Mouse (Mus musculus) macrophage (primary cell): ENCODE measurements around the gene Apba3. TPM values are rescaled to one million over a fixed set of nuclear protein-coding genes. Genes with fewer than 3 reads are reported as not detected.
"Not testable (repeated sequence)": the region's sequence is repeated elsewhere in the genome, so short reads cannot be mapped to it uniquely, and the experiment has no call there.

Experiments
- H3K27ac ChIP-seq: fragments of 350-480 bp; formaldehyde crosslinking; 2 replicates; pipeline ENCODE4 v1.9.0; 2021
- H3K36me3 ChIP-seq: fragments of 350-480 bp; formaldehyde crosslinking; 2 replicates; pipeline ENCODE4 v1.9.0; 2021; ENCODE audit errors: inconsistent target
- H3K4me3 ChIP-seq: fragments of 350-480 bp; formaldehyde crosslinking; 2 replicates; pipeline ENCODE4 v1.9.0; 2021; ENCODE audit errors: inconsistent target
- H3K79me2 ChIP-seq: fragments of 350-480 bp; formaldehyde crosslinking; 2 replicates; pipeline ENCODE4 v1.9.0; 2021; ENCODE audit errors: inconsistent target
- WGBS: methylation state at CpG from one replicate; pipeline ENCODE4 v1.1.7; 2026; ENCODE audit warnings: inconsistent platforms; ENCODE audit not compliant: missing documents; 5-methylcytosine and 5-hydroxymethylcytosine counted together
- polyA plus RNA-seq: library from polyadenylated mRNA; stranded (reverse); fragments of 250-400 nt; gene quantifications from 3 replicates; pipeline ENCODE4 v1.2.4, GENCODE M21; 2018; ENCODE audit warnings: inconsistent platforms
- total RNA-seq, 78 experiments: library from RNA; depleted of rRNA; stranded (reverse); fragments of 250-400 nt; gene quantifications; 1 replicate in 9 of 78; 2 replicates in 24 of 78; 3 replicates in 43 of 78; 4 replicates in 2 of 78; pipeline ENCODE4 v1.2.4; 2018; ENCODE audit warnings: inconsistent platforms in 56 of 78

Apba3 gene
- total RNA-seq (2018; cell fraction: chromatin; rRNA removed) = 10 to 100 TPM; 10.4 to 52.3 (median 28.9) TPM
- total RNA-seq (2018; cell fraction: cytosol; rRNA removed) = 10 to 100 TPM; 16.1 to 31.6 (median 19.8) TPM
- 10 to 100 TPM in 24 of 26 experiments, 1 to 10 TPM in 2; 7.3 to 38.0 (median 21.2) TPM for total RNA-seq (2018; cell fraction: nucleus; rRNA removed)
- polyA plus RNA-seq = 9.8 to 31.4 TPM (median 19.8 TPM) in 3 replicates

DNA sequence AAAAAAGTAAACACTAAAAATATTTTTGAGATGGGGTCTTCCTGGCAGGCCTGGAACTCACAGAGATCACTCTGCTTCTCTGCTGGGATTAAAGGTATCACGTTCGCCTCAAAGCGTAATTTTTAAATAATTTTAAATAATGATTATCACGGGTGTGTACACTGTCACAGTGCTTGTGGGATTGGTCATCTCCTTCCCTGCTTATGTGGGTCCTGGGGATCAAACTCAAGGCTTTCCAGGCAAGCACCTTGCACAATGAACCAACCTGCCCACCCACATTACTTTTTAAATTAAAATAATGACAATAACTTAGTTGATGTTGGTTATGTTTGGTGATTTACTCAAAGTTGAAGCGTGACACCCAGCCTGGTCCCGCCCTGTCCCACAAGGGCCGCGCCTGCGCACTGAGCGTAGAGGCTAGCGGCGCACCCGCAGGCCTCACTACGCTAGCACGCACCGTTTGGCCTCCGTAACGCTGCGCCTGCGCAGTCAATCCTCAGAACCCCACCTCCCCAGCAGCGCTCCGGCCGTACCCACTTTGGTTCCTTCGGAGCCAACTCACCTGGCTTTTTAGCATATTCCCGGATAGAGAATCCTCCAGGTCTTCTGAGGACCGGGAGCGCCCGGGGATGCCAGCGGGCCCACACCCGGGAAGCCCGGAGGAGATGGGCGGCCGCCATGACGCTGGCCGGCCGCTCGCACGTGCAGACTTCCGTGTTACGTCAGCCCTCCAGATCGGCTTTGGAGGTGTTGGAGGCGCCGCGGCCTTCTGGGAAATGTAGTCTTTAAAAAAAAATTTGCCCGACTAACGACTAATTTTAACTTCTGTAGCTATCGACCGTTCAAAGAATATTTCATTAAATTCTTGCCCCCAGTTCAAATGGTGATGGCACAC is at the start of gene Apba3, which contains the start of gene Mrpl54:
Gene Apba3, plus strand, starts transcription at position 750 of the 895 bp plus-strand sequence.
Gene Mrpl54, minus strand, starts transcription at position 724 of the 895 bp plus-strand sequence.
- peak within 1 kb of the TSS; percentile 94 for H3K4me3 ChIP-seq
- peak within 1 kb of the TSS; percentile 81 for H3K27ac ChIP-seq
- under 1% methylated on average over 48 of the region's 48 CpGs for WGBS
- H3K79me2 ChIP-seq = peaks cover 27% of the 10 kb centered on the region
- 0 out of 2 replicates have a peak, but pooled peaks cover 14% of the 10 kb centered on the region for H3K36me3 ChIP-seq

DNA sequence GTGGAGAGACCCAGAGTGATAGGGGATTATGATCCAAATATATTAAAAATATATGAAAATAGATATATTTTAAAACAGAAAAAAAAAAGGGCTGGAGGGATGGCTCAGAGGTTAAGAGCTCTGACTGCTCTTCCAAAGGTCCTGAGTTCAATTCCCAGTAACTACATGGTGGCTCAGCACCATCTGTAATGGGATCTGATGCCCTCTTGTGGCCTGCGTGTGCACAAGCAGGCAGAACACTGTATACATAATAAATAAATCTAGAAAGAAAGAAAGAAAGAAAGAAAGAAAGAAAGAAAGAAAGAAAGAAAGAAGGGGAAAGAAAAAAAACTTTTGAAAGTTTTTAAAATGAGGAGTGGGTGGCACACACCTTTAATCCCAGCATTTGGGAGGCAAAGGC is 49.5 kb upstream of the Apba3 start:
- not testable (repeated sequence) for H3K4me3 ChIP-seq, H3K36me3 ChIP-seq, H3K79me2 ChIP-seq, H3K27ac ChIP-seq
- WGBS = no CpG with 5 or more reads among the region's 1 CpGs

DNA sequence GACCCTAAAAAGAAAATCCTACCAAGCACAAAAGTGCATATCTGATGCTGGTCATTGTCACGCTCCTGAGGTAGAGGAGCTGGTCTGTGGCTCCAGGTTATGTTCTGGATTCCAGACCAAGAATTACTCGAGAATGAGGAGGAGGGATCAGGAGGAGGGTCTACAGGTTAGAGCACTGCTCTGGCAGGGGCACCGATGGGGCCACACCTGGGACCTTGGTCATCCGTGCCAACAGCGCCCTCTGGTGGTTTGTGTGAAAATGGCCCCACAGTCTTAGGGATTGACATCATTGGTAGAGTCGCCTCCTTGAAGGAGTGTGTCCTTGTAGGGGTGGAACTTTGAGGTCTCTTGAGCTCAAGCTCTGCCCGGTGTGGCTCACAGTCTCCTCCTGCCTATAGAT is 48.8 kb upstream of the Apba3 start:
- no peak overlapping the region for H3K27ac ChIP-seq
- no peak overlapping the region for H3K4me3 ChIP-seq
- H3K79me2 ChIP-seq = no peaks in the 10 kb centered on the region
- 16% methylated on average over 7 of the region's 7 CpGs for WGBS
- H3K36me3 ChIP-seq = no peaks in the 10 kb centered on the region

DNA sequence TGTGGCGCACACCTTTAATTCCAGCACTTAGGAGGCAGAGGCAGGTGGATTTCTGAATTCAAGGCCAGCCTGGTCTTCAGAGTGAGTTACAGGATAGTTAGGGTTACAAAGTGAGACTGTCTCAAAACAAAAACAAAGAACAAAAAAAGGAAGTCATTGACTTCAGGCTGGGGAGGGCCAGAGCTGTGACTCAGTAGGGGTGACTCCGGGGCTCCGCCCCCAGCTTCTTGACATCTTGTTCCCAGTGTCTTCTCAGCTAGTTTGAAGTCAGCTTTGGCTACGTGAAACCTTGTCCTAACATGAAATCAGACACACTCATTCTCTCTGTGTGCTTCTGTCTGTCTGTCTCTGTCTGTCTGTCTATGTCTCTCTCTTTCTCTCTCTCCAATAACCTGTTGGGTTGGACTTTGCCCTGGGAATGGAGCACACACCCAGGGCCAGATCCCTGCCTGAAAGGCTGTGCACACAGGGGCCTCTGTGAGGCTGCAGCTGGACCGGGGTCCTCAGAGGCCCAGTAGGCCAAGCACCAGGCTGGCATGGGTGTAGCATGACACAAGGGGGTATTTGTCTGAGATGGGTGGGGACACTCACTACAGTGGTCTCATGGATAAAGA is 45.3 kb upstream of the Apba3 start:
- H3K4me3 ChIP-seq = no peak overlapping the region
- 51% methylated on average over 5 of the region's 5 CpGs for WGBS
- no peaks in the 10 kb centered on the region for H3K36me3 ChIP-seq
- H3K79me2 ChIP-seq = no peaks in the 10 kb centered on the region
- H3K27ac ChIP-seq = no peak overlapping the region

DNA sequence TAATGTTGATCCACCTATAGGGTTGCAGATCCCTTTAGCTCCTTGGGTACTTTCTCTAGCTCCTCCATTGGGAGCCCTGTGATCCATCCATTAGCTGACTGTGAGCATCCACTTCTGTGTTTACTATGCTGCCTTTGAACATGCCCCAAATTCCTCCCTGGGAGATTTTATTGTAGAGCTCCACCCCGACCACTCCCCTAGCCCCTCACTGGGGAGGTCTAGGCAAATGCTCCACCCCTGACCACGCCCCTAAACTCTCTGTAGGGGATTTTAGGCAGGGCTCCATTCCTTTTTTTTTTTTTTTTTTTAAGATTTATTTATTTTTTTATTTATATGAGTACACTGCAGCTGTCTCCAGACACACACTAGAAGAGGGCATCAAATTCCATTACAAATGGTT is 43.0 kb upstream of the Apba3 start:
- H3K4me3 ChIP-seq, H3K36me3 ChIP-seq, H3K27ac ChIP-seq, H3K79me2 ChIP-seq: not testable (repeated sequence)
- 81% methylated on average over 2 of the region's 2 CpGs for WGBS

DNA sequence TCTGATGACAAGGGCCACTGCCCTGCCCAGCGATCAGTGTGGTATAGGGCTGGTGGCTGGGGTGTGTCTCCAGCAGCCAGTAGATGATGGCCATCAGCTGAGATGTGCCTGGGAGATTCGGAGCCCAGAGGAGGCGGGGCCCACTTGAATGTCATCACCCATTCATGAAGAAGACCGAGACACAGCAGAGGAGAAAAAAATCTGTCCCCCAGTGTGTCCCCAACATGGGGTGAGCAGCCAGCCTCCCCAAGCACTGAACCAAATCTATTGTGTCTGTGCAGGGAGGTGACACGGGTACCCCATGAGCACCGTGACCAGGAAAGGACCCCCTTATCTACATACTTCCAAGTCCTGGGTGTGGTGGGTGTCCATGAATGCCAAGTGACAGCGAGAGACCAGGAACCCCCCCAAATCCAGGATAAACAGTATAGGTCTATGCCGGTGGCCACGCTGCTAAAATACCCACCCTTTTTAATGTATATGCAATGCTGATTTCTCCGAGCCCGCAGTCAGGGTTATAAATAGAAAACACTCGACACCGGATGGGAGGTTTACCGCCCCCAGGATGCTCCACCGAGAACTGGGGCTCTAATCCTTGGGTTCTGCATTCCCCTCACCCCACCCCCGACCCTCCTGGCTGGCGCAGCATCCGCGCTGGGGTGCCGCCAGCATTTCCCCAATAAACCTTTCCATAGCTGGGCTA is 36.9 kb upstream of the Apba3 start:
- Histone ChIP-seq H3K36me3 (no peaks in the 10 kb centered on the region), H3K4me3 (no peak overlapping the region), H3K27ac (no peak overlapping the region), H3K79me2 (no peaks in the 10 kb centered on the region)
- WGBS = 15% methylated on average over 18 of the region's 20 CpGs

DNA sequence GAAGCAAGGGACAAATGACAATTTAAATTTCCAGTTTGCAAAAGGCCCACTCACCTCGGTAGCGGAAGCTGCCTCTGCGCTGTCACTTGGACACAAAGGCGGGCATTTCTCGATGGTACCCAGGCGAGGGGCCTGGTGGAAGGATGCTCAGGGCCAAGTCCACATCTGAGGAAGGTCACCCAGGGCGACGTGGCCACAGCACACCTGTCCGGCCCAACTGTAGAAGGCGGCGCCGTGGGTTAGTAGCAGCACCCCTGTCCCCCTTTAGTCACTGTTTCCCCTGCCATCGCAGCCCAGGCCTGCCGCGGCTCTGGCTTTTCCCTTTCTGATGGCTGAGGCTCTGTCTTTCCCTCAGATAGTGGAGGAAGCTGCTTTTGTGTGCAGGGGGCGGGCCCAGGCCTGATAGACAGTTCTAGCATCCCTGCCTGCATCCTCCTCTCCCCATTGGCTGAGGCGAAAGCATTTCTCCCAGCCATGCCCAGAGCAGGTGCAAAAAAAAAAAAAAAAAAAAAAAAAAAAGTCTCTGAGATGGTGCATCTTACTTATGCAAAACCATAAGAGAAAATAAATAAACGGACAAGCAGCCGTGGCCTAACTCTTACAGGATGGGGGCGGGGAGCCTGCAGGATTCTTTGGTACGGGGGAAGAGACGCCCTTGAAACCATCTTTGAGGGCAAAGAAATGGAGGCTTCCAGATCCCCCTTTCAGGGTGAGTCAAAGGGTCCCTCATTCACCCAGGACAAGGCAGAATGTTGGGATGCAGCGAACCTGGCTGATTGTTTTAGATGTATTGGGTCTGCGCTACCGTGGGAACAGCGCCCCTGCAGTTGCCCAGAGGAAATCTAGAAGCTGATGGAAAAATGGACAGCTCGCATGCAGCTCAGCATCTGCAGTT is 36.1 kb upstream of the Apba3 start, which contains the start of gene Atcay:
Gene Atcay, minus strand, starts transcription at position 396 of the 895 bp plus-strand sequence.
- WGBS = 16% methylated on average over 26 of the region's 27 CpGs
- Histone ChIP-seq H3K79me2 (no peaks in the 10 kb centered on the region), H3K36me3 (no peaks in the 10 kb centered on the region), H3K4me3 (no peak within 1 kb of the TSS), H3K27ac (no peak within 1 kb of the TSS)

DNA sequence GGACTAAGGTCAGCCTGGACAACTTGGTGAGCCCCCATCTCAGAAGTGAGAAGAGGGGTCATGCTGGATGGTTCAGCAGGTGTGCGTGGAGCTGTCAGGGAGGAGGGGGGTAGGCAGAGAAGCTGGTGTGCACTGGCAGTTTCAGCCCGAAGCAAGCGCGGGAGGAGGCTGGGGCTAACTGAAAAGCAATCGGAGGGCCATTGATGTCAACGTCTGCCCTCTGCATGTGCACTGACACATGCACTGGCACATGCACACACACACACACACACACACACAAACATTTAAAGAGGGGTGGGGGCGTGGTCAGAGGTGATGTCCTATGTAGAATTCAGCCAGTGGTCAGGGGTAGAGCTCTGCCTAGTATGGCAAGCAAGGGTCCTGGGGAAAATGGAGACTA is 35.3 kb upstream of the Apba3 start:
- H3K36me3 ChIP-seq = no peaks in the 10 kb centered on the region
- H3K4me3 ChIP-seq = no peak overlapping the region
- no peak overlapping the region for H3K27ac ChIP-seq
- 72% methylated on average over 7 of the region's 7 CpGs for WGBS
- H3K79me2 ChIP-seq = no peaks in the 10 kb centered on the region

DNA sequence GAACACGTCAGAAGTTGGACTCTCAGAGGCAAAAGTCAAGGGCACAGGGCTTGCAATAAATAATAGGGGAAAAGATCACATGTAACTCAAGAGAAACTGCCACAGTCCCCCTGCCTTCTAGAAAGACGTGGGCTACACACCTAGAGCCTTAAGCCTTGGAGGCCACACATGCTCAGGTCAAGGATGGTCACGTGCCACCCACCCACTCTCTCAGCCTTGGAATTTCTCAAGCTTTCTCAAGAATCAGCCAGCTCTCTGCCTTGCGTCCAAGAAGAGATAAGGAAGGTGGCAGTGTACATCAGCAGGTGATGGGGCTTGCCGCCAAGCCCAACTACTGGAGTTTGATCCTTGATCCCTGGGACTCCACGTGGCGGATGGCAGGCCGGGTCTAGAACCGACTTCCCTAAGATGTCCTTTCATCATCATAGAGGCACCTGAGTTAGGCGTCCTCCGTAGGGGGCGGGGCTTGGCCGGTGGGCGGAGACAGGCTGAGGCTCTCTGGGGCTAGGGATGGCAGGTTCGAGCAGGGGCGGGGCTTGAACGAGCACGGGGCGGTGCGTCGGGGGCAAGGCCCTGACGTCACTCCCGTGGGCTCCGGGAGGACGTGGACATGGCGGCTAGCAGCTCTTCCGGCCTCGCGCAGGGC is 34.1 kb upstream of the Apba3 start, which contains the start of gene Zfr2:
Gene Zfr2, plus strand, starts transcription at position 576 of the 646 bp plus-strand sequence.
- no peak within 1 kb of the TSS for H3K27ac ChIP-seq
- H3K79me2 ChIP-seq = no peaks in the 10 kb centered on the region
- no peaks in the 10 kb centered on the region for H3K36me3 ChIP-seq
- H3K4me3 ChIP-seq = peak within 1 kb of the TSS; percentile 41
- WGBS = 9% methylated on average over 29 of the region's 29 CpGs

DNA sequence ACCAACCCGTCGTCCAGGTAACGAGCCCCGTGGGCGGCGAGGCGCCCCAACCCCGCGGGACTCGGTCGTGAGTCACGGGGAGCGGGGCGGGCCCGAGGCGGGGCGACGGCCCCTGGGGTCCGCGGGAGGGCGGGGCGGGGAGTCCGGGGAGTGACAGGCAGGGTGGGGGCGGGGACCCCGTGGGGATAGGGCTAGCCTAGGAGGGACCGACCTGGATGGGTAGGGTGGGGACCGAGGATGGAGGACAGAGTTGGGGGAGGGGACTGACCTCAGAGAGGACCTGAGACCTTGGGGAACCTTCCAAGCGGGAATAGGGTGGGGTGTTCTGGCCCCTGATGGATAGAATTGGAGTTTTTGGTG is 33.6 kb upstream of the Apba3 start:
- Histone ChIP-seq H3K27ac (no peak overlapping the region), H3K79me2 (no peaks in the 10 kb centered on the region), H3K4me3 (peak overlapping the region; percentile 41), H3K36me3 (no peaks in the 10 kb centered on the region)
- WGBS = 4% methylated on average over 14 of the region's 28 CpGs

DNA sequence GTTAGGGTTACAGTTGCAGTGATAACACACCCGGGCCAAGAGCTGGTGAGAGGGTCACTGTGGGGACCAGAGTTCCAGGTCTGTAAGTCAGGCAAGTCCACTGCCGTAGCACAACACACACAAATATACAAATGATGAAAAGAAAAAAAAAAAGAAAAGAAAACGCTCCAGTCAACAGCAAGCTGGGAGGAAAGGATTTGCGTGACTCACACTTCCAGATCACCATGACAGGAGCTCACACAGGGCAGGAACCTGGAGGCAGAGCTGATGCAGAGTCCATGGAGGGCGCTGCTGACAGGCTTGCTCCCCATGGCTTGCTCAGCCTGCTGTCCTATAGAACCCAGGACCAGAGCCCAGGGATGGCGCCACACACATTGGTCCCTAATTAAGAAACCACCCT is 32.6 kb upstream of the Apba3 start:
- H3K27ac ChIP-seq = no peak overlapping the region
- no peaks in the 10 kb centered on the region for H3K79me2 ChIP-seq
- H3K4me3 ChIP-seq = no peak overlapping the region
- no peaks in the 10 kb centered on the region for H3K36me3 ChIP-seq
- WGBS = 84% methylated on average over 4 of the region's 6 CpGs

DNA sequence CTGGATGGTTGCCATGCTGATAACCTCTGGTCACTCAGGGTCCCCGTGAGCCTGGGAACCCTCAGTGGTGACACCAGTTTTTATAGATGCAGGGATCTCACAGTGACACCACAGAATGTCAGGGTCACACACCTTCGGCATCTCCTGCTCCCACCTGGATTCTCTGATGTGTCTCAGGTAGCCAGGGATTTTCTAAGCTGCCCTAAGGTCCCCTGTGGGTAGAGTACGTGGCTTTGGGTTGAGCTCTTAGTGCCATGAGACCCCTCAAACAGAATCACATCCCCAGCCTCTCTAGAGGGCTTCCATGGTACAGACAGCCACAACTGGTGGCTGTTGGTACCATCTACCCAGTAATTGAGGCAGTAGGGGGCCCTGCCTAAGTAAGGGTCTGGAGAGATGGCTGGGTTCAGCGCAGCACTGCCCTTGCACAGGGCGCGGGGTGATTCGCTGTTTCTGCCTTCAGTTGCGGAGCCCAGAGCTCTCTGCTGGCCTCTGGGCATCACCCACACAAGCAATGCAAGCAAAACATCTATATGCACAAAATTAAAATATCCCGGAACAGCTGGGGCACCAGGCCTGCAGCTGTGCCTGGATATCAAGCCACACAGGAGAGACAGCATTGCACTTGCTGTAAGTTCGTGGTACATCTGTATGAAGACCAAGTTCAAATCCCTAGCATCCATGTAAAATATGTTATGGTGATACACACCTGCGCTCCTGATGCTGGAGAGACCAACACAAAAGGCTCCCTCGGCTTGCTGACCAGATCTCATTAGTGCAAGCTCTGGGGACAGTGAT is 30.1 kb upstream of the Apba3 start:
- no peaks in the 10 kb centered on the region for H3K79me2 ChIP-seq
- H3K4me3 ChIP-seq = no peak overlapping the region
- H3K36me3 ChIP-seq = no peaks in the 10 kb centered on the region
- H3K27ac ChIP-seq = no peak overlapping the region
- WGBS = 88% methylated on average over 12 of the region's 12 CpGs

DNA sequence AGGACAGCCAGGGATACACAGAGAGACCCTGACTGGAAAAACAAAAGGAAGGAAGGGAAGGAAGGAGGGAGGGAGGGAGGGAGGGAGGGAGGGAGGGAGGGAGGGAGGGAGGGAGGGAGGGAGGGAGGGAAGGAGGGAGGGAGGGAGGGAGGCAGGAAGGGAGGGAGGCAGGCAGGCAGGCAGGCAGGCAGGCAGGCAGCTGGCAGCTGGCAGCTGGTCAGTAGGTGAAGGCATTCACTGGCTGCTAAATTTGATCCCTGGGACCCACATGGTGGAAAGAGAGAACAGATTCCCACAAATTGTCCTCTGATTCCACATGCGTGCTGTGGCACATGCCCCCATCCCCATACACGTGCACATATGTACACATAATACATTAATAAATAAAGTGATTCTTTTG is 28.1 kb upstream of the Apba3 start:
- Histone ChIP-seq H3K79me2 (no peaks in the 10 kb centered on the region), H3K36me3 (no peaks in the 10 kb centered on the region), H3K27ac (no peak overlapping the region), H3K4me3 (no peak overlapping the region)
- WGBS = 100% methylated on average over 2 of the region's 2 CpGs
